Mouse (Mus musculus) Muller cell, postnatal 12 days (primary cell): ENCODE data around the gene Krtcap3.
"Not testable (repeated sequence)": the region's sequence is repeated elsewhere in the genome, so short reads cannot be mapped to it uniquely, and the experiment has no call there.

Source experiments
- DNase-seq: peaks from one replicate; pipeline ENCODE4 v3.0.0-alpha.2; 2015; ENCODE audit errors: inconsistent ontology term

The Krtcap3 gene

GRCm38 (mm10) chr5:31251541-31252101 lies at the start of gene Krtcap3:
Krtcap3 (plus strand) TSS chr5:31251691.
- DNase-seq: no peak

- peak; percentile 97 for DNase-seq
These were observed 49.5 kb upstream of the Krtcap3 start, which contains the start of gene Zfp513 for GRCm38 (mm10) chr5:31201742-31202590. Zfp513 (minus strand) TSS chr5:31202303.

DNA sequence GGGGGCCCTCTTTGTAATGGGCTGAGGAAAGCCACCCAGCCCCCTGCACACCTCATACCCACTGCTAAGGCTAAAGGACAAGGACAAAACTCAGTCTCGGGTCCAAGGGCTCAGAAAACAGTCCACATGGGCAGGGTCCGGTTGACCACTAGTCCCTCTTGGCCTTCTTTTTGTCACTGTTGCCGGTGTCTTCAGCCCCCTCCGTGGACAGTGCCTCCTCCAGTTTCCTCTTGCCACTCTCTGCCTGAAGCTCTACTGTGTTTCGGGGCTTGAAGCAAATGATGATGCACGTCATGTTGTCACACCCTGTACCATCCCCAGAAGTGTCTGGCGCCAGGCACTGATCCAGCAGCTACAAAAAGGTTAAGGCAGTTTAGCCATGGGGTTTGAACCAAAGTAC lies 48.6 kb upstream of the Krtcap3 start:
- DNase-seq: no peak

GRCm38 (mm10) chr5:31203866-31204265 lies 47.6 kb upstream of the Krtcap3 start:
- DNase-seq: no peak

DNA sequence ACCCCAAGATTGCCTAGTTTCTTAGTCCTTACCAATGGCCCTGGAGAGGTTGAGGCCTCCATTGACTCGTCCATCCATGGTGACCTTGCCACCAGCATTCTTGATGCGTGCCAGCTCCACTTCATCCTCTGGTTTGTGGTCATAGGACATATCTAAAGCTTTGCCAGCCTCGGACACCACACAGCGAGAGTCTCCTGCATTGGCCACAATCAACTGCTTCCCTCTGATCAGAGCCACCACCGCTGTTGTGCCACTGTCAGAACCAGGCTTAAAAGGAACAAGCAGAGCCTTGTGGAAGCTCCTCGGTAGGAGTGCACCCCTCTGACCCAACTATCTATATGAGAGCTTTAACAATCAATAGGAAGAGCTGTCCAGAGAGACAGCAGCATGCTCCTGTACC lies 47.1 kb upstream of the Krtcap3 start:
- DNase-seq: no peak

GRCm38 (mm10) chr5:31216554-31216953 lies 34.9 kb upstream of the Krtcap3 start:
- DNase-seq: not testable (repeated sequence)

- DNase-seq: no peak
These were observed 33.2 kb upstream of the Krtcap3 start for GRCm38 (mm10) chr5:31218294-31218693.

DNA sequence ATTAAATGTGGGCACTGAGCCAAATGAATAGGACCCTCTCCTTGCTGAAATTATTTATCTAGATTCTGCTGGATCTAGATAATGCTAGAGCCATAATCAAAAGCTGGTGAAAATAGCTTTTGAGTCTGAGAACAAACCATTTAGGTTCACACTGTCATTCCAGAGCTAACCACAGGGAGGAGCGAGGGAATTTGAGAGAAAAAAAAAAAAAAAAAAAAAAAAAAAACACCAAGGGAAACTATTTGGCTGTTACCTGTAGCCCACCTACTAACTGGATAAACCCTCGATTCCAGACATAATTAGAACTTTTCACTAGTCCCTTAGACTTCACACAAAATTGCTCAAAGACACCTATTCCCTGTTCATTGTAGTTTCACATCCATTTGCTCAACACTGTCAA lies 32.4 kb upstream of the Krtcap3 start:
- peak; percentile 27 for DNase-seq

GRCm38 (mm10) chr5:31219474-31219873 lies 32.0 kb upstream of the Krtcap3 start:
- DNase-seq: peak; percentile 35

DNA sequence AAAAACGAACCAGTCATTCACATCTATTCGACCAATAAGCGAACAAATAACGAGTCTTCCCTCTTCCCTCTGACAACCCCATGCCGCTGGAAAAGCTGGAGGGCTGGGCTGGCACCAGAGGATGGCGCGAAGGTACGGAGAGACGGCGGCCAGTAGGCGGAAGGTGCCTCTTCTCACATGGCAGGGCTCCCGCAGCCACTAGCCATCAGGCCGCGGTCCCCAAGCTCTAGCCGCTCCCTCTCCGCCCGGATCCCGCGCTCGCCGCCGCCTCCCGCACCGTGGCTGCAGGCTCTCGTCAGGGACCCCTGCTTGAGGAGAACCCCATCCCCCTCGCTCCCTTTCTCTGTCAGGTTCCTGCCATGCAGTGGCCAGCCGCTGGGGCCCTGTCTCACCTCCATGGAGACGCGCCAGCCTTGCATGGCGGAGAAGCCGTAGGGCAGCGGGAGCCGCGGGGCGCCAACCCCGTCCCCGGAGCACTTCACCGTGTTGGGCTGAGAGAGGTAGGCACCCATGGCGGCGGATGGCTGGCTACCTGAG lies 31.5 kb upstream of the Krtcap3 start:
- peak; percentile 70 for DNase-seq

GRCm38 (mm10) chr5:31220448-31221303 lies 30.8 kb upstream of the Krtcap3 start, which contains the start of gene Ppm1g:
Ppm1g (minus strand) TSS chr5:31220687.
- DNase-seq: peak; percentile 97

DNA sequence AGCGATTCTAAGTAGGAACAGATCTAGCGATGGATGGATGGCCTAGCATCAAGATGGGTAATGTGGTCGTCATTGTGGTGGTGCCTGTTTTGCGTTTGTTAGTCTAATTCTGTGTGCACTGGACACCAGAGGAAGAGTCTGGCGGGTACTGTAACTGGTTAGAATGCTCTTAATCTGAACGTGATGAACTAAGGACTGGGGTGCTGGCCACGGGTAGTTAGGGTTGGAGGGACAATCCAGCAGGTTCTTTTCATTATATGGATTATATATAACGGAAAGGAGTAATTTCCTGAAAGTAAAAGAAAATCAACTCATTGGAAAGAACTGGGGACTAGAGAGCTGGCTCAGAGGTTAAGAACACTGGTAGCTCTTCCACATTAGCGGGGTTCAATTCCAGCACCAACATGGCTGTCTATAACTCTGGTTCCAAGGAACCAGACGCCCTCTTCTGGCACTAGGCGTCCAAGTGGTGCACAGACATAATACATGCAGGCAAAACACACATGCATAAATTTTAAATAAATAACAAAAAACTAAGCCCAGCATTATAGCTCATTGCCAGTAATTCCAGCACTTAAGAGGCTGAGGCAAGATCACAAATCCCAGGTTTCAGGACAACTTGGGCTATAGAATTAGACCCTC lies 30.1 kb upstream of the Krtcap3 start:
- peak; percentile 34 for DNase-seq

- no peak for DNase-seq
These were observed 28.8 kb upstream of the Krtcap3 start for GRCm38 (mm10) chr5:31222696-31223095.

- DNase-seq: no peak
These were observed 24.9 kb upstream of the Krtcap3 start for GRCm38 (mm10) chr5:31226641-31227040.

DNA sequence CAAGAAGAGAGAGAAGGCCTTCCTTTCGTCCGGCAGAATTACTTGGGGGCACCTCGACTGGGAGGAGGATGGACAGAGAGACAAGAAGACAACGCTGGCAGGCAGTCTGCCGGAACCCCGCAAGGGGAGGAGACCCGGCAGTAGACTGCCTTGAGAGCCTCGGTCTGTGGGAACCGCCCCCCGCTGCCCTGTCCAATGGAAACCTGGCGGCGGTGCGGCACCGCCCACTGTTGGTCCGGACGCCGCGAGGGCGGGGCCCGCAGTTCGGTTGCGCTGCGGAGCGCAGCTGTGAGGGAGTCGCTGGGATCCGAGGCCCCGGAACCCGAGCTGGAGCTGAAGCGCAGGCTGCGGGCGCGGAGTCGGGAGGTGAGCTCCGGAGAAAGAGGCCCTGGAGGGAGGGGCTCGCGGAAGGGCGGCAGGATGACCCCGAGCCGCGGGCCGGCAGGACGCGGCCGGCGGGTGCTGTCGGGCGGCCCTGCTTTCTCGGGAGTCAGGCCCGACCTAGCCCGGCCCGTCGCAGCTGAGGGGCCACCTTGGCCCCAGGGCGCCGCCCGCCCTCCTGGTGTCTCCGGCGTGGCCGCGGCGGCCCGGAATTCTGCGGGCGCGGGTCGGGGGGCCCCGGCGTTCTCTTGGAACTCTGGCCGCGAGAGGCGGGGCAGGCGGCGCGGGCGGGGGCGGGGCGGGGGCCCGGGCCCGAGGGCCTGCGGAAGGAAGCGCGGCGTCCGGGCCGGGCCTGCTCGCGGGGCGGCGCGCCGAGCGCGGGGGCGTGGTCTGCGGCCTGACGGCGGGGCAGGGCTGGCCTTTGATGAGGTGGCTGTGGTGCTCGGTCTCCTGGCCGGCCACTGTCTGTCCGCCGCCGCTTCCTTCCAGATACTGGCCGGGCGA lies 10.6 kb upstream of the Krtcap3 start, which contains the start of the genes Nrbp1 and Gm9970:
Nrbp1 (plus strand) TSS at position 228 of the 885 bp plus-strand sequence.
Gm9970 (minus strand) TSS at position 596 of the 885 bp plus-strand sequence.
- peak; percentile 99 for DNase-seq

DNA sequence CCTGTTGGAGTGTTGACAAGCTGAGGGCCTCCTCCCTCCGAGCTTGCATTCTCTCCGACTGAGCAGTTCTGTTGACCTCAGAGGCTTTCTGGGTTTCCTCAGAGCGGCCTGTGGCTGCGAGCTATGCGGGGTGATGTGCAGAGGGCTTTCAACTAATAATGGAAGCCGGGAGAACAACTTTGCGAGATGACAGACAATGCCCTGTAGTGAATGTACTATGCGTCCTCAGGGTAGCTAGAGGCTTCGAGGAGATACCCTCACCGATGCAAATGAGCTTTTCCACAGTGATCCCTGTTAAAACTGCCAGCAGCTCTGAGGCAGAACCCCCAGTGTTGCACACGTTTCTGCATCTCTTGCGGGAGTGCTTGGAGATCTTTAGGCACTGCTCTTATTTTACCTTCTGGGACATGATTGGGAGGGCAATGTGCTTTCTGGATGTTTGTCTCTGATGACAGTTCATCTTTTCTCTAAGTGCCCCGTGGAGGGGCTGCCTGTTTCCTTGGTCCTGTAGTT lies 9.9 kb upstream of the Krtcap3 start:
- DNase-seq: no peak

GRCm38 (mm10) chr5:31242191-31242590 lies 9.3 kb upstream of the Krtcap3 start:
- no peak for DNase-seq

DNA sequence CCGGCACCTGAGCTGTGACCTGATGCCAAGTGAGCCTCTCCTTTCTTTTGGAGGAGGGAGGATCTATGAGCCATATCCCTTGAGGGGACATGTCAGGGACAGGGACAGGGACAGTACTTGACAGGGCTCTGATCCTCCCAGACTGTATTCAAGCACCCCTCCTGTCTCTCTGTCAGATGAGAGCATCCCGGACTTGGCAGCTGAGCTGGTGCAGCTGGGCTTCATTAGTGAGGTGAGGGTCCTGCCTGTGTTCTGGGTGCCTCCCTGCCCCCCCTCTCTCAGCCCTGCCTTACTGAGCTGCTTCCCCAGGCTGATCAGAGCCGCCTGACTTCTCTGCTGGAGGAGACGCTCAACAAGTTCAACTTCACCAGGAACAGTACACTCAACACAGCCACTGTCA lies 775 bp upstream of the Krtcap3 start:
- DNase-seq: no peak

GRCm38 (mm10) chr5:31252151-31252550 lies 660 bp downstream of the Krtcap3 start:
- no peak for DNase-seq
